Mouse (Mus musculus) megakaryocyte progenitor cell, adult 5-6 weeks (primary cell): ENCODE data around the gene Lcn5. TPM values are rescaled to one million over a fixed set of nuclear protein-coding genes. Genes with fewer than 3 reads are reported as not detected.
A peak's percentile ranks its signal among the peaks of the same experiment; 100 is the strongest.

Experiments used
- ATAC-seq: replicated peaks from 2 replicates; pipeline ENCODE4 v1.8.0; 2016; ENCODE audit warnings: mild to moderate bottlenecking, moderate TSS enrichment, inconsistent platforms; ENCODE audit not compliant: poor library complexity
- total RNA-seq, 2 experiments: library from RNA; stranded (forward) in 1 of 2; stranded (reverse) in 1 of 2; fragments of 157-497, 149-512 nt in 1 of 2; fragments of 200-1000 nt in 1 of 2; gene quantifications; 2 replicates each; pipeline versions ENCODE4 v1.2.3 to v1.2.4; 2015 to 2017

Gene Lcn5
- total RNA-seq (2015) (not detected in 2 replicates), total RNA-seq (2017) (not detected in 2 replicates)

DNA sequence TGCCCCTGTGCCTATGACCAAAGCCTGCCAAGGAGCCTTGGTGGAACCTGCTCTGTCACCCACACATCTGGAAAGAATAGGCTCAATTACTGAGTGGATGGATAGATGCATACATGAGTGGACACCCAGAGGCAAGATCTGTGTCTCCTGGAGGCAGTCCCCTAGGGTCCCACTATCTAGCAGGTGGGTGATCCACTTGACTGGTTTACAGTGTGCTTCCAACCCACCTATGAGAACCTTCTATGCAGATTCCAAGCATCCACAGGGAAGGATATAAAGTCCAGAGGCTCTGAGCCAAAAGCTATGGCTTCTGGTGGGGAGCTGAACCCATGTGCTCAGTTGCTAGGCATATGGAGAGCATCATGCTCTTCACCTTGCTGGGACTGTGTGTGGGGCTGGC is at the start of gene Lcn5:
Gene Lcn5, plus strand, starts transcription at position 301 of the 400 bp plus-strand sequence.
- ATAC-seq, result no peak

DNA sequence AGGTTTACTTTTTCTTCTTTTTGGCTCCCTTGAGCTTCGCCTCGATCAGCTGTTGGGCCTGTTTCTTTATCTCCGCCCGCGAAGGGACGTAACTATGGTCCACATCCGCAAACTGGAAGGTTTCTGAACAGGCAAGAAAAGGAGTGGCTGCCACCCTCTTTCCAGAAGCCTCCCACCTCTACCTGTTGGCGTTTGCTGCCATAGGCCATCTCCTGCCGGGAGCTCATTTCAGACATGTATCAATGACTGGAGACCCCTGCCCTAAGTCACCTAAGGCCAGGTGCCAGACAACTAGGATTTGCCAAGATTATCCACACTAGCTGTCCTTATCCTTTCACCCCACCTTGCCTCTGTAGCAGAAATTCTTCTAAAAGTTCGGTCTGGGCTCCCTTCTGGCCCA is 49.1 kb upstream of the Lcn5 start:
- peak; percentile 24 for ATAC-seq

DNA sequence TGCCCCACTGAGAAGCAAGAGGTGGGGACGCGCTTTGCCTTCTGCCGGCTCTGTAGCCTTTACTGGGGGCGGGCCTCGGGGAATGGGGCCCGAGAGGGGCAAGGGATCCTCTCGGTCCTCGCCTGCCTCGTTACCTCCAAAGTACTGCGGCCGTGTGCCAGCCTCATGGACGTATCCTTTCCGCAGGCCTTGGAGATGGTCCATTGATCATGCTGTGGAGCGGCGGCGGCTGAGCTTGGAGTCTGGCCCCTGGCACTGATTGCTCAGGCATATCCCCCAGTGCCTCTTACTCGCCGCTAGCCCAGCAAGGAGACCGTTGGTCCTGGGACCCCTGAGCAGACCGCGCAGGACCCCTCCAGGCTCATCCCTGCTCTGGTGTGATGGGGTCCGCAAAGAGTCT is 41.4 kb upstream of the Lcn5 start:
- no peak for ATAC-seq

DNA sequence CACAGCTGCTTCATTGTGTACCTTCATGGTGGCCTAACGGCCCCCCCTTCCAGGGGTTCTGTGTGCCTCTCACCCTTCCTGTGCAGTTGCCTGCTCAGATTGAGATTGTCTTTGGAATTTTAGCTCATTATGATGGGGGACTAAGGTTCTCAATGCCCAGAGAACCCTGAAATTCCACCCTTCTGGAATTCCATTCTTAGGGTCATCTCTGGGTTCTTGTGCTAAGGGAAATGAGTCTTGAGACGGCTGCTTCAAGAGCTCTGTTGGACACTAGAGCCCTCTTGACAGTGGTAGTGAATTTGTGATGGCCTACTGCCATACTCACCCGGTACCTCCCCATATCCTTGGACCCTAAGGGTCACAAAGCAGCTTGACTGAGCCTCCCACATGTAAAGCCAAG is 40.2 kb upstream of the Lcn5 start, which contains the start of gene Ccdc183:
Gene Ccdc183, minus strand, starts transcription at position 101 of the 400 bp plus-strand sequence.
- no peak for ATAC-seq

DNA sequence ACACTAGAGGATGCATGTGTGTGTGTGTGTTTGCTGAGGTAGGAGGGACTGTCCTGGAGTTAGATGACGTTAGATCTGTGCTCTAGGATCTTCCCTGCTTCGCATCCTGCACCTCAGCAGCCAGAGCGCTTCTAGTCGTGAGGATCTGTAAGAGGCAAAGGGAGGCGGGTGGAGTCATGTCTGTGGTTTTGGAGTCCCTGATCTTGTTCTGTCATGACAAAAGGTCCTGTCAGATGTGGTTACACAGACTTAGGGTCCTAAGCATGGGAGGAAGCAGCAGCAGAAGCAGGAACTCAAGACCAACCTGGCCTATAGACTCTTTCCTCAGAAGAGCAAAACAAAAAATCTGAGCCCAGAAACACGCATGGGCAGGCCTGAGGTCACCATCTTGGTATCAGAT is 37.4 kb upstream of the Lcn5 start:
- peak; percentile 33 for ATAC-seq

DNA sequence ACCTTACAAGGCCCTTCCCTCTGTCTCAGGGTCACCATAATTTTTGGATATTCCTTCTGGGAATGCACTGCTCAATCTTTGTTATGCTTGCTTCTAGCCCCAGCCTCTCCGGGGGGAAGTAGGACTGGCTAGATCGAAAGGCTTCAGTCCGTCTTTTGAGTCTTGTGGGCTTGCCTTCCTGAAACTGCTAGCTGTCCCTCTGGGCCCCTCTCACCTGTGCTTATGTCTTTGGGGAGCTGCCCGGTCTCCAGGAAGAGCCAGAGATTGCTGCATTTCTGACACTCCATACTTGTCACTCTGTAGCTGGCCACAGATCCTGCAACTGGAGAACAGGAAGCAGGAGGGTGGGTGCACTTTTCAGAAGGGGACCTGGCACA is 36.9 kb upstream of the Lcn5 start:
- ATAC-seq, result no peak

DNA sequence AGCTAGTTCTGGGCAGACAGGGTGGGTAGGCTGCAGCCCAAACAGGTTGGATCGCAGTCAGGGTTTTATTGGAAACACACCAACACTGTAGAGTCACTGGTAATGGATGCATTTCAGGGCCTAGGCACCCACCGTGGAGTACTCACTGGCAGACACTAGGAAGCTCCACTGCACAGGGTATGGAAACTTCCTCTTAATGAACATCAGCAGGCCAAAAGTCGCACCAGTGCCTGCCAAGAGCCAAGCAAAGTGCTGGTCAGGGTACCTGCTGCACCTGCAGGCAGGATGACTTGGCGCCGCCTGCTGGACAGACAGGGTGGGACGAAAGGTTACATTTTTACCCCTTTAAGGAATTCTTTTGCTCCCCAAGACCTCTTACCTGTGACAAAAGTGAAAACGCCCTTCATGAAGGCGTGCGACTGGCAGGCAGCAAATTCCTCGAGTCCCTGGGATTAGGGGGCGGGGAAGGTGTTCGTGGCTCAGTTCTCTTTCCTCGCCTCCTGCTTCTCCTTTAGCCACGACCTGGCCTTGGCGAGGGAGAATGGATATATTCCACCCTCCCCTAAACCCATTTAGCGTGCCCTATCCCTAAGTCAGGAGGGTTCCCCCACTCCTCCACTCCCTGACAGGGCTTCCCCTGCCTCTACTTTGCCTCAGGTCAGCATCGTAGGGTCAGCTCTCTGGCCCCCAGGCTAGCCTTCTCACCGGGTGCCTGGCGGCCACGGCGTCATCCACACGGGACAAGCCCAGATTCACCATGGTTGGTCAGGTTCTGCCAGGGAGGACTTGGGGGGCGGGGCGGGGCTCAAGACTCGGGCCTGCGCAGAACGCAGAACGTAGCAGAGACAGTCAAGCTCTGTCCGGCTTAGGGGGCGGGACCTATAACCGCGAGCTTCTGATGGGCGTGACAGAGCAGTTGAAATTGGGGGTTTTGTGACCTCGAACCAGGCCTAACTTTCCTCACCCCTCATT is 36.2 kb upstream of the Lcn5 start, which contains the start of gene Tmem141:
Gene Tmem141, minus strand, starts transcription at position 777 of the 972 bp plus-strand sequence.
- peak; percentile 88 for ATAC-seq

DNA sequence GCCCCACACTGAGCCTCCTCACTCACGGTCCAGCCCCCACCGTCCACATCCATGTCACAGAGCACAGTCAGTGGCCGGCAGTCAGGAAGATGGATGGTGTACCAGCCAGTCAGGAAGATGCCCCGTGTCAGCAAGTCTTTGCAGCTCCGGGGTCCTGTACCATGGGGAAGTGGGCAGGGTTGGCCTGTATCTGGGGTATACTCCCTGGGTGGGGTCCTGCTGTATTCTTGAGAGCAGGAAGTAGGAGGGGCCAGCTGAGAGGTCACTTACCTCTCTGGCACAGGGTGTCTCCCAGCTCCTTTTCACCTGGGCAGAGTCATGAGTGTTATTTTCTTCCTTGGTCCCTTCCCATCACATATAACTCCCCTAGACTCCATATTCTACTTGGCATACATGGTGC is 31.8 kb upstream of the Lcn5 start:
- ATAC-seq, result no peak

DNA sequence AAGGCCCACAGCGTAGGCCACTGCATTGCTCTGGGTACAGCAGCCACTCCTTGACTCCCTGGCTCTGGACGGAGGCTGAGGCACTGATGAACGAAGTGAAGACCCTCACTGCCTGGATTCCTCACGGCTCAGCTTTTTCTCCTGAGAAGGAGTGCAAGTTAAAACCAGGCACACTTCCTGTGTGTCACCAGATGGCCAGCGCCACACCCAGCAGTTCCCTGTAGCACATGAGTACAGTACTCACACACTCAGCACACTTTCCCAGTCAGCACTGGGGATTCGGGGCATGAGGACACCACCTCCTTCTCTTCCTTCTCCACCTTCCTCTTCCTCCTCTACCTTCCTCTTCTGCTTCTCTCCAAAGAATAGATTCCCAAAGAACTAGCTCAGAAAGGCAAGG is 29.9 kb upstream of the Lcn5 start, which contains the start of gene Fcna:
Gene Fcna, minus strand, starts transcription at position 220 of the 400 bp plus-strand sequence.
- no peak for ATAC-seq

DNA sequence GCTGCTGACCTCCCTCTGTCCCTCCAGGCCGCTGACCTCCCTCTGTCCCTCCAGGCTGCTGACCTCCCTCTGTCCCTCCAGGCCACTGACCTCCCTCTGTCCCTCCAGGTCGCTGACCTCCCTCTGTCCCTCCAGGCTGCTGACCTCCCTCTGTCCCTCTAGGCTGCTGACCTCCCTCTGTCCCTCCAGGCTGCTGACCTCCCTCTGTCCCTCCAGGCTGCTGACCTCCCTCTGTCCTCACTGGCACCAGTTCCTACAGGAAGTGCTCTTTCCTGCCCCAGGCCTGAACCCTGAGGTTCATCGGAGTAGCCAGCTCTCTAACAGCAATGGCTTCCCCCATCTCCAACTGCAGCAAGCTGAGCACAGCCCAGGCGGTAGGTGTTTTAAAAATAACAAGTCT is 29.0 kb upstream of the Lcn5 start:
- no peak for ATAC-seq

DNA sequence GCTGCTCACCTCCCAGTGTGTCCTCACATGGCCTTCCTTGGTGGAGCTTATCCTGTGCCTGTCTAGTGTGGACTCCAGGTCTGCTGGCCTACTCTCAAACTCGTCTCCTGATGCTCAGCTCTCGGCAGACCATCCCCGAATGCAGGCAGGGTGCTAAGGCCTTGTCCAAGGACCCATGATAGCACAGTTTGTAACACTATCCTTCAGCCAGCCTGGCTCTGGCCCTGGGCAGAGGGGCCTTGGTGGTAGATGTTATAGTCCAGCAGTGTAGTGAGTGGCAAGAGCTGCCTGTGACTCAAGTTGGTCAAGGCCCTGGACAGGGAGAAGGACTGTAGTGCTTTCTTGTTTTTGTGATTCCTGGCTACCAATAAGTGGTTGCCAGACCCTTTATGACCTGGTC is 24.1 kb upstream of the Lcn5 start:
- ATAC-seq, result no peak

DNA sequence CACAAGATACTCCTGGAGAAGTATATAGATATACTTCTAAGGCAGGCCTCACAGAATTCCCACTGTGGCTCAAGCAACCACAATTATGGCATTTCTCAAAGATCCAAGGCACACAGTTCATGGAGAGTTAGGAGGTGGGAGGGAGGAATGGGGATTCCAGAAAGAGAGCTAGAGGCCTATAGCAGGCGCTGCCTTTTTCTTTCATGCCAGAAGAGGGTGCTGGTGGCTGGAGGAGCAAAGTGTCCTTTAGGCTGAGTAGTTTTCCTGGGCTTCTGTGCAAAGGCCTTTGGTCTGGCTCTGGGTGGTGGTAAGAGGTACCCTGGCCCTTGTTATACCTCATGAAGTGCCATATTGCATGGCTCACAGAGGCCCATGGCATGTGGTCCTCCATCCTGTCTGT is 23.7 kb upstream of the Lcn5 start:
- no peak for ATAC-seq

DNA sequence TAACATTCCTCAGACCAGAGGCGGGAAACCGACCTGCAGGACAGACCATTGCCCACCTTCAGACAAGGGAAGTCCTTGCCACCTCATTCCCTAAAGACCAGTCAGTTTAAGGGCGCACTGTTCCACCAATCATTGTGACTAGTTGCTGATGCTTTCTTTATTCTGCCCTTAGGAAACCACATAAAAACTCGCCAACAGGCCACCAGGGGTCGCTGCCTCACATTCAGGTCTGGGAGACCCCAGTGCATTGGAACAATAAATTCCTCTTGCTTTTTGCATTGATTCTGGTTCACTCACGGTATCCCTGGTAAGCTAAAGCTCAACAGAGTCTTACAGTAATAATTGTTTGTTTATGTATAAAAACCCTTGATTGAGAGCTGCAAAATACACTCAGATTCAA is 17.9 kb upstream of the Lcn5 start:
- 0 out of 2 replicates have a peak, but pooled peaks have one; percentile 39 for ATAC-seq

DNA sequence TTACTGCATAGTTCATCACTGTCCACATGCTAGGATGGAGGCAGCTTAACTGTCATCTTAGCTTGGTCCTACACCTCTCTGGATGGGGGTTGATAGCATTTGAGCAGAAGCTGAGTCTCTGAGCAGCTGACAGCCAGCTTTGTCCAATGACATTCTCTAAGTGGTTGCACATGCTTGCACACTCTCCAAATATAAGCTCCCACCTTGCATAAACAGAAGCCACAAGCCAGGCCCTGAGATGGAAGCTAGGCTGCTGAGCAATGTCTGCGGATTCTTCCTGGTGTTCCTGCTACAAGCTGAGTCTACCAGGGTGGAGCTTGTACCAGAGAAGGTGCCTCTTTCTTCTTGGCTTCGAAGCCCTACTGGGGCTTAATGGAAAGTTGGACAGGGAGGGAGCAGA is 4.8 kb upstream of the Lcn5 start, which contains the start of gene Lcn8:
Gene Lcn8, plus strand, starts transcription at position 219 of the 400 bp plus-strand sequence.
- ATAC-seq, result no peak

DNA sequence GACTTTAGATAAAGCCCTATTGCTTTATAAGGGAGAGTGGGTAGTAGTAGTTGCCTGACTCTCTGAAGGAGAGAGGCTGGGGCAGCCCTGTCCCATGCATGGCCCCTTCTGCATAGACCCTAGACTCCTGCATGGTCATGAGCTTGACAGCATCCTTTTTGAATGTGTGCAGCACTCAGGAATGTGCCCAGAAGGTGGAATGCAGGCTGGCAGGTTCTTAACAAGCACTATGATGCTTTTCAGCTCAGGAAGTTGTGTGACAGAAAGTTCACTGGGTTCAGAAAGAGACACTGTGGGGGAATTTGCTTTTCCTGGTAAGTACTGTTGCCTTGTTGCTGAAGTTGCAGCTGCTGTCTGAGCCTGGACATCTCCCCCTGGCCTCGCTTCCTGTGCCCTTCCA is 3.2 kb upstream of the Lcn5 start:
- no peak for ATAC-seq

DNA sequence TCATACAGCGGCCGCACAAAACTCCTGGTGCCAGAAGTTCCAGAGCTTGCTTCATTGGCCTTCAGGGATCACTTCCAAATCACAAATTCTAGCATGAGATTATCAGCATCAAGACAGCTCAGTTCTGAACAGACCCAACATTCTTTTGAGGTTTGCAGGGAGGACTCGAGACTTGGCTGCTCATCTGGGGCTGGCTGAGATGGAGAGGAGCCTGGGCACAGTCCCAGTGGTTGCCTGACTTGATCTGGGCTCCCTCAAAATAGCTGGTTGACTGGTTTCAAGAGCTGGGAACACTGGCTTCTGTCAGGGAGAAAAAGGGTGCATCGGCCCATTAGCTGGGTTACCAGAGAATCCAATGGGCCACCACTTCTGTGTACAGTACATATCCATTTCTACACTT is 1.1 kb upstream of the Lcn5 start:
- no peak for ATAC-seq

DNA sequence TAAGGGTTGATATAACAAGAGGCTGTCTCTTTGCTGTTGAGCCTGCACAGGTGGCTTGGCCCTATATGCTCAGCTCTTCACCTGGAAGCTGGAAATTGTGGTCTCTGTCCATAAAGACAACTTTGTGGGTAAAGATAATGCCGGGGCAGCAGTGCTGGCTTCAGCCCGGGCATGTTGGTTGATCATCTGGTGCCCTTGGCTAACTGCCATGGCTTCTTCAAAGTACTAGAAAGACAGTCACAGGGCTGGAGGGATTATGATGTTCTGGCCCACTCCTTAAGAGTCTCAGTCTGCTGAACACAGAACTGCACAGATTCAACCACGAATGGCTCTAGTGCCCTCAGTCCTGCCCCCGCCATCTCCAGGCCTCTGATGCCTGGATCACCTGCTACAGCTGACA is 506 bp upstream of the Lcn5 start:
- no peak for ATAC-seq

DNA sequence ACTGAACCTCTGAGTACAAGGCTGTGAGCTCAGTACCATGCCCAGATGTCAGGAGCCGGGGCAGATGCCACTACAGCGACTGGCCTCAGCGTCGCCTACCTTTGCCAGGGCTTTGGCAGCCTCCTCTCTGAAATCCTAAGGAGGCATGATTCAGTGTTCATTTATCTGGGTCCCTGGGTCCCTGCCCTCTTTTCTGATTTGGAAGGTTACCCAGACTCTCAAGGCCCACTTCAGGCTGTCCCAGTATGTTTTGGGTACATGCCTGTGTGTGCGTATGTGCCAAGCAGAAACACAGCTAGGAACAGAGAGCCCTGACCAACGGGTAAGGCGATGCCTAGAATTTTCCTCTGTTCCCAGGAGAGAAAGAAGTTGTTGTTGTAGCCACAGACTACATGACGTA is 2.5 kb downstream of the Lcn5 start:
- ATAC-seq, result no peak

DNA sequence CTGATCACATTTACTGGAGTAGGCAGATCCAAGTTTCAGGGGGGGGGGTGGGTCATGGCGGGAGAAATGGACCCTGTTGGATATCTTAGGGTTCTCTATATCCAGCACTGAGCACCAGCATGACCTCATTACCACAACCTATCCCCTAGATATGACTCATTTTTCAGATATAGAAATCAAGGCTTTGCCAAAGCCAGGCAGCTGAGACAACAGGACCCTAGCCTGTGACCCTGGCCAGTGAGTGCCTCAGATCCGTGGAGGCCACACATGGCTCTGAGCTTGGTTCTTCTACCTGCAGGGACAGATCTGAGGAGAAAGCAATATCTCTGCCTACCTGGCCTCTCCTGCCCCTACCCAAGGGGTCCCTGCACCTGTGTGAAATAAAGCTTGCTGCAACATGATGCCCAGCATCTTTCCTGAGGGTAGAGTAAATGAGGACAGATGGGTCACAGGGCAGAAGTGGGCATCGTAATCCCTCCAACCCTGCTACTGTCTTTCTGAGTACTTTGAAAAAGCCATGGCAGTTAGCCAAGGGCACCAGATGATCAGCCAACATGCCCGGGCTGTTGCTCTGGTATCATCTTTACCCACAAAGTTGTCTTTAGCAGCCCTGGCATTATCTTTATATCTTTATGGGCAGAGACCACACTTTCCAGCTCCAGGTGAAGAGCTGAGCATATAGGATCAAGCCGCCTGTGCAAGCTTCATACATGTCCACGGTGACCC is 3.7 kb downstream of the Lcn5 start:
- ATAC-seq, result no peak

DNA sequence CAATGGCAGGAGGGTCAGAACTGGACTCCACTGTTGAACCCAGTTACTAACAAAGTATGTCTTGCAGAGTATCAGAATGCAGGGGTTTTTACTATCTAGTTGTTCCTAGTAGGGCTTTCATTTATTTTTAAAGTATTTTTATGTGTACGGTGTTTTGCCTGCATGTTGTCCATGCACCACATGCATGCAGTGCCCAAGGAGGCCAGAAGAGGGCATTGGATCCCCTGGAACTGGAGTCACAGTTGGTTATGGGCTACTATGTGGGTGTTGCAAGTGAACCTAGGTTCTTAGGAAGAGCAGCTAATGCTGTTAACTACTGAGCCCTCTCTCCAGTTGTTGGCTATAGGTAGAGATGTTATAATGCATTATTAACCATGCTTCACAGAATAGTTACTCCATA is 5.8 kb downstream of the Lcn5 start:
- ATAC-seq, result peak; percentile 55

DNA sequence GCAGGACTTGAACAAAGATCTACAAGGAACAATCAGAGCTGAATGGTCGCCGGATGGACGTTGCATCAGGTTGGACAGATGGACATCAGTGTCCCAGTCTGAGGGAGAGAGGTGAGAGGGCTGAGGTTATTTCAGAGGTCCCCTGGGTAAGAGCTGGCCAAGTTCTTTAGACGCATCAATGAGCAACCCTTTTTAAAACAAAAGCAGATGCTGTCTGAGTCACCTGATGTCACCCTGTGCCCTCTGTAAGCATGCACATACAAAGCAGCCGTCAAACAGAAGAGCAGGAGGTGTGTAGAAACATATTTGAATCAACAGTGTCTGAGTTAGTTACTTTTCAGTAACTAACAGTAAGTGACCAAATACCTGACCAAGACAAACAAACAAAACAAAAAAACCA is 6.4 kb downstream of the Lcn5 start:
- no peak for ATAC-seq

DNA sequence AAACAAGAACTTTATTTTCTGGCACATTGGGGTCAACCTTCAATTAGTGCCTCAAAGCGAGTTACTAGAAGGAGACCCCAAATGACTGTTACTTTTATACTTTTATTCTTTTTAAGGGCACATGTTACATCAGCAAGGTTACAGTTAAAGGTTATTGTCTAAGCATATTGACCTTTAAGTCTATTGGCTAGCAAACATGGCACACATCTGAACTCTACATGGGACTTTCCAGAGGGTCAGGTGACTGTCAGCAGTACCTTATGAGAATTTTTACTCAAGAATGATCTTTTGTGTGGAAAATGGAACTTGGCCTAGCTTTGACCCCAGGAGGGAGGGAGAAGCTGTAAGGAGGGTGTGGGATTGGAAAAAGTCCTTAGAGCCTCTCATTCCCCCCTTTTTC is 8.8 kb downstream of the Lcn5 start:
- no peak for ATAC-seq
